Mouse (Mus musculus): Measurements from ENCODE around the gene Trim26.

Trim26 gene

DNA sequence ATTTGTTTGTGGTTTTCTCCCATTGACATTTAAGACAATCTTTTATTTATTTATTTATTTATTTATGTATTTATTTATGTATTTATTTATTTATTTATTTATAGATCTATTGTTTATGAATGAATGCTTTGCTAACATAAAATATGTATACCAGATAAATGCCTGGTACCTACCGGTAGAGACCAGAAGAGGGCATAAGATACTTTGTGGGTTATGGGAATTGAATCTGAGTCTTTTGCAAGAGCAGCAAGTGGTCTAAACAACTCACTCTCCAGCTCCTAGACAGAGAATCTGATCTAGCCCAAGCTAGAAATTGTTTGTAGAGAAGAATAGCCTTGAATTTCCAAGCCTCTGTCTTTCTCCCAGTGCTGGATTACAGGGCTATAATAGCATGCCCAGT is 63.8 kb downstream of the Trim26 start:
- no peak for DNase-seq

DNA sequence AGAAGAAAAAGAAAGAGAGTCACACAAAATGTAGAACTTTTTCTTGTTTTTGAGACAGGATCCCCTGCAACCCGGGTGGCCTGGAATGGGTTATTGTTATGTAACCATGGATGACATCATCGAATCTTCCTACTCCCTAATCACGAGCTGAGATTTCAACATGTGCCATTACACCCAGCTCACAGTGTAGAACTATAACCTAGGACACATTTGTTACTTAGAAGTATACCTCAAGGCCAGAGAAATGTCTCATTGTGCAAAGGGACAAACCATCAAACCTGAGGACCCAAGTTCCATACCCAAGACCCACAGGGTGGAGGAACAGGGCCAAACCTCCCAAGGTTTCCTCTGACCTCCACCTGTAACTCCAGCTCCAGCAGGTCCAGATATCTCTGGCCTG is 66.7 kb downstream of the Trim26 start:
- DNase-seq, result no peak

DNA sequence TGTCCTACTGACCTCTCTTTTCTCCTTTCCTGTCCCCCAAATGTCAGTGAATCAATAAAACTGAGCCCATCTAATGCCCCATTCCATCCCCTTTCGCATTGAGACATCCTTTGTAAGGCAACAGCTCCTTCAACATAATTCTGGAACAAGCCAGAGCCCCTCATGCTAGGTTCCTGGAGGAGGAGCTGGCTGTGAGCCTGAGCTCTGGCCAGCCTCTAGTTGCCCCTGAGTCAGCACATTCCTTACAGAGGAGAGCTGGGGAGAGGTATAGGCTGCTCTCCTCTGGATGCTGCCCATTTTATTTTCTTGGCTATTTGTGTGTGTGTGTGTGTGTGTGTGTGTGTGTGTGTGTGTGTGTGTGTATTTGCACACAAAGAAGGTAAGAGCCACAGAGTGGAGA is 71.3 kb downstream of the Trim26 start:
- DNase-seq, result no peak

Data from lung, postnatal 4 days (tissue).